Mouse (Mus musculus): Measurements from ENCODE around the gene Amdhd2. TPM values are rescaled to one million over a fixed set of nuclear protein-coding genes. Genes with fewer than 3 reads are reported as not detected.

The Amdhd2 gene
- 42.3 TPM for polyA plus RNA-seq (2017; shearing (Covaris generic))

GRCm38 (mm10) chr17:24163176-24163962 lies at the start of gene Amdhd2:
Gene Amdhd2 (minus strand): TSS chr17:24163766.

GRCm38 (mm10) chr17:24209043-24209915 lies 45.7 kb upstream of the Amdhd2 start, which contains the start of gene Ntn3:
Gene Ntn3 (minus strand): TSS chr17:24209531.

GRCm38 (mm10) chr17:24205284-24205888 lies 41.8 kb upstream of the Amdhd2 start, which contains the start of gene Tbc1d24:
Gene Tbc1d24 (minus strand): TSS chr17:24205562.

GRCm38 (mm10) chr17:24169317-24170065 lies 5.9 kb upstream of the Amdhd2 start, which contains the start of gene Atp6v0c:
Gene Atp6v0c (minus strand): TSS chr17:24169702.

GRCm38 (mm10) chr17:24150824-24151223 lies 12.7 kb downstream of the Amdhd2 start, which contains the start of gene Pdpk1:
Gene Pdpk1 (minus strand): TSS chr17:24150924.

Other genes with a start within 250 kb of the Amdhd2 start
- gene Dcpp3, start 246.3 kb downstream of the Amdhd2 start, polyA plus RNA-seq (2017; shearing (Covaris generic)): not detected
- gene Sbp, start 222.1 kb downstream of the Amdhd2 start, polyA plus RNA-seq (2017; shearing (Covaris generic)): not detected
- gene Sbpl, start 208.5 kb downstream of the Amdhd2 start, polyA plus RNA-seq (2017; shearing (Covaris generic)): not detected
- not detected for gene Prss30, start 183.2 kb downstream of the Amdhd2 start, polyA plus RNA-seq (2017; shearing (Covaris generic))
- not detected for gene Prss22, start 165.7 kb downstream of the Amdhd2 start, polyA plus RNA-seq (2017; shearing (Covaris generic))
- gene Prss27, start 125.6 kb downstream of the Amdhd2 start, polyA plus RNA-seq (2017; shearing (Covaris generic)): 0.42 TPM
- 27.8 TPM for gene Kctd5, start 90.3 kb downstream of the Amdhd2 start, polyA plus RNA-seq (2017; shearing (Covaris generic))
- 46.8 TPM for gene Pdpk1, start 12.8 kb downstream of the Amdhd2 start, polyA plus RNA-seq (2017; shearing (Covaris generic))
- gene Atp6v0c, start 5.9 kb upstream of the Amdhd2 start, polyA plus RNA-seq (2017; shearing (Covaris generic)): 308 TPM
- gene Tbc1d24, start 41.8 kb upstream of the Amdhd2 start, polyA plus RNA-seq (2017; shearing (Covaris generic)): 0.80 TPM
- 0.04 TPM for gene Ntn3, start 45.8 kb upstream of the Amdhd2 start, polyA plus RNA-seq (2017; shearing (Covaris generic))
- gene Tedc2, start 57.1 kb upstream of the Amdhd2 start, polyA plus RNA-seq (2017; shearing (Covaris generic)): 4.0 TPM
- 2.6 TPM for gene Ccnf, start 87.7 kb upstream of the Amdhd2 start, polyA plus RNA-seq (2017; shearing (Covaris generic))
- 0.20 TPM for gene Abca17, start 187.3 kb upstream of the Amdhd2 start, polyA plus RNA-seq (2017; shearing (Covaris generic))
- 29.9 TPM for gene Abca3, start 188.2 kb upstream of the Amdhd2 start, polyA plus RNA-seq (2017; shearing (Covaris generic))